Mouse (Mus musculus): ENCODE data around the gene Zfp87.

The Zfp87 gene

GRCm38 (mm10) chr13:67525753-67526410 lies at the start of gene Zfp87, which contains the start of gene Gm26965:
Gene Zfp87, minus strand, starts transcription at chr13:67526177.
Gene Gm26965, minus strand, starts transcription at chr13:67526151.
- peak; percentile 86 for DNase-seq (ENCODE audit: low read depth, low spot score)

DNA sequence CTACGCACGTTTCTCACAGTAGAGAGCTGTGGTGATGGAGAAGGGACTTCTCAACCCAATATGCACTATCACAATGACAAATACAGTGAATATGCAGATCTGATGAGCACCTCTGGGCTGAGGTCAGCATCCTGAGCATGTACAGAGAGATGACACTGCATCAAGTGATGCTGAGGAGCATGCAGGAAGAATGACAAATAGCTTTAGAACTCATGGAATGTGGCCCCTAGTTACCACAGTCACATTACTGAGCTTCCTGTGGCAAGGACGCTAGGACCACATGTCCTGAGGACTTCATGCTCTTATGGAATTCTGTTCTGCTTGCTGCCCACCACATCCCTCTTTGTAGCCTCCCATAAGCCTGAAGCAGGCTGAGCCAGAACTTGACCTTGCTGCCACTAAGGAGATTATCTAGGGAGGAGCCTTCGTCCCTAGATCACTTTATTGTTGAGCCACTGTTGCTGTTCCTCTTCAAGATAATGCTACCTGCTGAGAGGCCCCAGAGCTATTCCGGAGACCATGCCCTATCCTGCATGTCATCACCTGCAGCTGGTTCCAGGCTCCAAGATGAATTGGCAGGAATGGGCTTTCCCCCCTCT lies 46.7 kb upstream of the Zfp87 start:
- DNase-seq (ENCODE audit: low read depth, low spot score) = no peak

DNA sequence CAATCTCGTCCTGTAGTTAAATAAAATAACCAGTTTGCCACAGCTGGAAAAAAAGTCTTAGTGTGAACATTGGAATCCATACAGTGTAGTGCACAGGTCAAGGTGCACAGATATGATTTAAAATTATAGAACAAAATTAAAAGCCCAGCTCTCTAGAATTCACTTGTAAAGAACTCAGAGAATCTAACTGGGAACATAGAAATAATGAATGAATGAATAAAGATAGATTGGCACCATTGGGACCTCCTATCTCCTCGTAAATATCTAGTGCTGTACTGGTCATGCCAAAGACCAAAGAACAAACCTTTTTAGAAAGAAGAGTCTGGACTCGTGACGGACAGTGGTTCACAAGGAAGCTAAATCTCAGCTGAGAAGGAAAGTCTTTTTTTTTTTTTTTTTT lies 27.8 kb upstream of the Zfp87 start, which contains the start of gene Zfp748:
Gene Zfp748 (minus strand): TSS at position 101 of the 400 bp plus-strand sequence.
- DNase-seq (ENCODE audit: low read depth, low spot score) = no peak

DNA sequence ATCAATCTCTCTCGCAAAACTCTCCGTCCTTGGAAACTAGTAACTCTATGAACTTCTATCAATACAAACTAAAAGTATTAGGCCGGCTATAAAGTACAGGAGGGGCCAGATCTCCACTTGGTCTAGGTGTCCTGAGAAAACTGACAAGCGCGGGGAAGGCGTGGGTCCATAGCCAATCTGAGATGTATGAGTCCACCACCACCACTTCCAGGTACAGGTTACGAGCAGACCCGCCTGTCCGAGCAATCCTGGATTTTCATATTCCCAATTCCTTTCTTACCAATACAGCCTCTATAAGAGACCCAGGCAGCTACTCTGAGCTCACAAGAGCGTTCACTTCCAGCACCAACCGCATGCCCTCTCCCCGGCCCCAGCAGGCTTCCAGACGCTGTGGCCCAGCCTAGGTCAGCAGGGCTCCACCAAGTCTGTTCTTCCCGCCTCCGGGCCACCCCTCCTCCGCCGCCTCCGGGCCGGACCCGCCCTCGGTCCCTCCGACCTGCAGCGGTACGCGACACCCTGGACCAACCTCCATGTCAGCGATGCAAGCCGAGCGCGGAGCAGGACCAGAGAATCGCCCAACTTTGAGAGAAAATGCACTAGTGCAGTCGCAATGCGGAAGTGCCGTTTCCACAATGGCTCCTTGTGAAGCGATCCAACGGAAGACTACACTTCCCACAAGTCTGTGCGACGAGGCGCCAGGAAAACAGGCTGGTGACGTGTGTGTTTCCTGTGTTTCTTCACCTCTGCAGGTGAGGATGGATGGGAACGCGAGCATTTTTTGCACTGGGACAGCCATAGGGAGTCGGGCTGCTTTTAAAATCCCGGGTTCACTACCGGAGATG lies 26.7 kb upstream of the Zfp87 start:
- peak; percentile 82 for DNase-seq (ENCODE audit: low read depth, low spot score)

- DNase-seq (ENCODE audit: low read depth, low spot score) = no peak
Measured at GRCm38 (mm10) chr13:67545941-67546340, 20.0 kb upstream of the Zfp87 start.

- DNase-seq (ENCODE audit: low read depth, low spot score) = no peak
Measured at GRCm38 (mm10) chr13:67527049-67527730, 1.2 kb upstream of the Zfp87 start.

GRCm38 (mm10) chr13:67500908-67501307 lies 25.1 kb downstream of the Zfp87 start:
- no peak for DNase-seq (ENCODE audit: low read depth, low spot score)

DNA sequence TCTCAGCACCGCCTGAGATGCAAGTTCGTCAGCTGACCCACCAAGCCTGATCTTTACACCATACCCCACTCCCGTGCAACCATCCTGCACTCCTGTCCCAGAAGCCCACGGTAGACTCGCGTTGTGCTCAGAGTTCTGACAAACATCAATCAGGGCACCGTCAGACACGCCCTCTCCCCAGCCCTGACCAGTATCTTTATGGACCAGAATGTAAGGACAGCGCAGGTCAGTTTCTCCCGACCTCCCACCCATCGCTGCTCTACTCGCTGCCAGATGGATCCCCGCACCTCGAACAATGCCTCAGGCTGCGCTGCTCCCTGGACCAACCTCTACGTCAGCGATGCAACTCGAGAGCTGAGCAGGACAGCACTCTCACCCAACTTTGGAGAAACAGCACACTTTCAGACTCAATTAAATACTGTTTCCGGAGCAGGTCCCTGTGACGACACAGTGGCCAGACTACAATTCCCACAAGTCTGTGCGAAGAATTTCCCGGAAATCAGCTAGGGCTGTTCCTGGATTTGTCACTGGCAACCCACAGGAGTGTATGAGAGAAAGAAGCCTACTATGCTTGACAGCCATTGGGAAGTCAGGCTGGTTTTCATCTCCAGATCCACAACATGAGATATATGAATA lies 25.8 kb downstream of the Zfp87 start, which contains the start of gene Zfp58:
Gene Zfp58 (minus strand): TSS at position 472 of the 636 bp plus-strand sequence.
- DNase-seq (ENCODE audit: low read depth, low spot score) = peak; percentile 83

- DNase-seq (ENCODE audit: low read depth, low spot score) = no peak
Measured at GRCm38 (mm10) chr13:67495631-67496030, 30.3 kb downstream of the Zfp87 start.

DNA sequence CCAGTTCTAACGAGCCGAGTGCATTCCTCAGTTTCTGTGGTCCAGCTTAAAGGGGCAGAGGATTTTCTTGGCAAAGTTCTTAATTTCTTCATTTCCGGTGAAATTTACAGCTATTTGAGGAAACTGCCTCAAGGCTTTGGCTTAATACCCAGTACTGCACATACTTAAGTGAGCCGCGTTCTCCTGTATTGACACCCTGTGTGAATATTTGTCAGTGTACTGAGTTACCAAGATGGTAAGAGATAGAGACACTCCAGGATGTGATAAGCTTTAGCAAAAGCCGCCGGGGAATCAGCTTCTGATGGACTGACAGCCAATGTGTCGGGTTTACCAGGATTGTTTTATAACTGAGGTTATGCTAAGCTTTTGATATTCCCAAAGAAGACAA lies 41.6 kb downstream of the Zfp87 start:
- no peak for DNase-seq (ENCODE audit: low read depth, low spot score)

DNA sequence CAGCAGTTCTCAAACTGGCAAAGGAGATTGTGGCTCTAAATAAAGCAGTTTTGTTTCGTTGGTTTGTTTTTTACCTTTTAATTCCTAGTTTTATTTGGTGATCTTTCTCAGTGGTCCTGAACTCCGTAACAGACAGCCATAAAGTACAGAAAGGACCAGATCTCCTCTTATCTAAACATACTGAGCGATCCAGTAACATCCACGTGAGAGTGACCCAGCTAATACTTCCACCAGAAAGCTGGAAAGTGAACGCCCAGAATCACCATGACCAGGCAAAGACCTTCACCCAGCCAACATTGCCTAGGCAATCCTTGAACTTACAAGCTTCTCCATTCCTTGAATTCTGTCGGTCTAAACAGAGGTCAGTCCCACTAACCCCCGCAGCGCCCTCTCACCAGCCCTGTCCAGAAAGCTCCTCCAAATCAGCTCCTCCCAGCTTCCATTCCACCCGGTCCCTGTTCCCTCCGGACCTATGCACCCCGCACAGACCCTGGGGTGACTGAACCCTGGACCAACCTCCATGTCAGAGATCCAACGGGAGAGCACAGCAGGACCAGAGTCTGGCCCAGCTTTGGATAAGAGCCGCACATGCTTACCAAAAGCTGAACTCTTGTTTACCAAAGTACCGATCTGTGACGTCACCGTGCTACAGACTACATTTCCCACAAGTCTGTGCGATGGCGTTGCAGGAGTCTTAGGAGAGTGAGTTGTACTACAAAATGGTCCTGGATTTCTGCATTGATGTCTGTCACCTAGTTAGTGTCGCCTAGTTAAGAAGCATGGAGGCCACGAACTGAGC lies 42.2 kb downstream of the Zfp87 start, which contains the start of gene Zfp874b:
Gene Zfp874b (minus strand): TSS at position 634 of the 799 bp plus-strand sequence.
- DNase-seq (ENCODE audit: low read depth, low spot score) = peak; percentile 81

GRCm38 (mm10) chr13:67481528-67481927 lies 44.4 kb downstream of the Zfp87 start:
- DNase-seq (ENCODE audit: low read depth, low spot score) = no peak

GRCm38 (mm10) chr13:67469274-67469673 lies 56.7 kb downstream of the Zfp87 start:
- DNase-seq (ENCODE audit: low read depth, low spot score) = no peak

Data from brain, embryonic 18.5 days (tissue).